ENCODE assay signal across 12 mouse cellular contexts in the genomic region with DNA sequence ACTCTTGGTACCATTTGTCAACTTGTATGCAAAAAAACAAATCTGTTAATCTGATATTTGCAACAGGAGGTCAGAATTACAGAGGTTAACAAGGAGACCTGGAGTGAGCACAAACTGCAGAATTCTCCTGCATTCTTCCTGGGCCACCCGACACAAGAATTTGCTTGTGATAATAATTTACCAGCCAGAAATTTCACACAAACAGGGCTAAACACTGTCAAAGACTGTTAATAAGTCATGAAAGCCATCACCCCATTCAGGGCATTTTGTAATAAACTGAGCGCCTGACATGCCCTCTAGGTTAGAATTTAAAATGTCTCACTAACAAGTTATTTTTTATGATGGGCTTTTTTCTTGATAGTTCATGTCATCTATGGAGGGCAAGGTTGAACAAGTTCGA.
"Had no signal": no experiment of that assay in that cellular context is flagged by ENCODE, and none has a peak within 500 bp of the region (broad histone marks: within the 10 kb centered on the region; RNA-seq: fewer than 3 reads in every experiment).

No protein-coding gene starts in this region.

- H3K4me3 ChIP-seq: intestine, embryonic 15.5 days; layer of hippocampus, adult 2 months; left cerebral cortex, adult 2 months; liver, embryonic 13.5 days had no signal

- H3K4me2 ChIP-seq: intestine, embryonic 15.5 days; liver, embryonic 13.5 days; midbrain, embryonic 11.5 days had no signal

- H3K36me3 ChIP-seq: intestine, embryonic 15.5 days had no signal

- H3K4me1 ChIP-seq: intestine, embryonic 15.5 days had no signal

- H3K9ac ChIP-seq: intestine, embryonic 15.5 days; liver, embryonic 13.5 days had no signal

- H3K27me3 ChIP-seq: intestine, embryonic 15.5 days; liver, embryonic 13.5 days had no signal

- ATAC-seq: intestine, embryonic 15.5 days had no signal

- DNase-seq: layer of hippocampus, postnatal 36 days; liver, embryonic 13.5 days; lung, adult 2 months; lung, postnatal 14 days; lung, postnatal 4 days; midbrain, embryonic 14.5 days; thymus, adult 18-20 months; thymus, postnatal 36 days had no signal

- H3K9me3 ChIP-seq: intestine, embryonic 15.5 days; liver, embryonic 13.5 days had no signal

- H3K27ac ChIP-seq: intestine, embryonic 15.5 days; layer of hippocampus, adult 2 months; liver, embryonic 13.5 days had no signal
